Mouse (Mus musculus) neural tube, embryonic 15.5 days (tissue): ENCODE measurements around the gene Nrip1. TPM values are rescaled to one million over a fixed set of nuclear protein-coding genes. Genes with fewer than 3 reads are reported as not detected.

ENCODE experiments used
- ATAC-seq: fragments of 200-750 bp; cut with Nextera tagmentation; 2 replicates; pipeline ENCODE4 v1.8.0; 2017; ENCODE audit warnings: mild to moderate bottlenecking, moderate TSS enrichment, moderate library complexity; ENCODE audit not compliant: low FRiP score
- H3K27ac ChIP-seq: fragments of 300-500 bp; sonication (generic); replicated peaks from 2 replicates; pipeline ENCODE4 v1.5.1; 2015; ENCODE audit warnings: mild to moderate bottlenecking, inconsistent platforms
- H3K27me3 ChIP-seq: fragments of 300-500 bp; sonication (generic); replicated peaks from 2 replicates; pipeline ENCODE4 v1.6.1; 2015; ENCODE audit warnings: inconsistent platforms
- H3K36me3 ChIP-seq: fragments of 300-500 bp; sonication (generic); 2 replicates; pipeline ENCODE4 v1.6.1; 2015; ENCODE audit warnings: inconsistent platforms
- H3K4me1 ChIP-seq: fragments of 300-500 bp; sonication (generic); 2 replicates; pipeline ENCODE4 v1.6.1; 2015; ENCODE audit warnings: inconsistent platforms
- H3K4me2 ChIP-seq: fragments of 300-500 bp; sonication (generic); 2 replicates; pipeline ENCODE4 v1.6.1; 2015; ENCODE audit warnings: inconsistent platforms, mild to moderate bottlenecking, moderate library complexity
- H3K4me3 ChIP-seq: fragments of 300-500 bp; sonication (generic); replicated peaks from 2 replicates; pipeline ENCODE4 v1.5.1; 2015; ENCODE audit warnings: mild to moderate bottlenecking, inconsistent platforms
- H3K9ac ChIP-seq: fragments of 300-500 bp; sonication (generic); replicated peaks from 2 replicates; pipeline ENCODE4 v1.6.1; 2015; ENCODE audit warnings: mild to moderate bottlenecking, inconsistent platforms
- H3K9me3 ChIP-seq: fragments of 300-500 bp; sonication (generic); replicated peaks from 2 replicates; pipeline ENCODE4 v1.6.1; 2016; ENCODE audit warnings: inconsistent platforms
- WGBS: fragments of 180-500 bp; shearing (Covaris S2); methylation state at CpG from one replicate; pipeline ENCODE4 v1.1.7; 2015; ENCODE audit warnings: mixed read lengths; 5-methylcytosine and 5-hydroxymethylcytosine counted together
- polyA plus RNA-seq: library from polyadenylated mRNA; unstranded; fragments of >200 nt; fragmentation: Nextera tagmentation; extraction: Ambion mirVana; gene quantifications from 2 replicates; pipeline ENCODE4 v1.2.1, GENCODE M21; 2015

Nrip1 gene
- polyA plus RNA-seq, 1 experiment from 2014 or later, result 34.4 TPM

GRCm38 (mm10) chr16:76306446-76306845, 67.2 kb downstream of the Nrip1 start:
- 92% methylated on average over 4 of the region's 4 CpGs for WGBS
- H3K9ac ChIP-seq, result no peak overlapping the region
- H3K27me3 ChIP-seq, result no peaks in the 10 kb centered on the region
- peaks cover 4% of the 10 kb centered on the region; the same call in 1 of the 2 replicates for H3K4me1 ChIP-seq
- H3K27ac ChIP-seq, result no peak overlapping the region
- no peak overlapping the region for H3K4me2 ChIP-seq
- no peak for ATAC-seq
- no peak overlapping the region for H3K4me3 ChIP-seq
- H3K36me3 ChIP-seq, result no peaks in the 10 kb centered on the region
- no peaks in the 10 kb centered on the region for H3K9me3 ChIP-seq

DNA sequence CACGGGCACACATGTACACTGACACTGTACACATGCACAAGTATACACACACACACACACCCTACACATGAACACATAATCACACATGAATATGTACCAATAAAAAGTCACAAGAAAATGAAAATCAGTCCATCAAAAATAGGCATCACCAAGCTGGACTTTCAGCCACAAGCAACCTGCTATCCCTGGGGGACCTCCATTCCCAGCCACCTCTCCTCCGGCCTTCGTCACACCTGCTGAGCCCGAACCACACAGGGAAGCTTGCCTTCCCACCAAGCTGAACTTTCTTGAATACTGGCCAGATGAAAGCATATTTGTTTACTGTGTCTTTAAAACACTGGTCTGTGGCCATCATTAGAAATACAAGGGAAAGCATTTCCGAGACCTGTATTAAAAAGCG, 70.2 kb downstream of the Nrip1 start:
- H3K9me3 ChIP-seq, result no peaks in the 10 kb centered on the region
- ATAC-seq, result no peak
- H3K9ac ChIP-seq, result no peak overlapping the region
- H3K36me3 ChIP-seq, result no peaks in the 10 kb centered on the region
- no peak overlapping the region for H3K4me3 ChIP-seq
- H3K4me1 ChIP-seq, result peaks cover 5% of the 10 kb centered on the region; the same call in 1 of the 2 replicates
- H3K27ac ChIP-seq, result no peak overlapping the region
- 89% methylated on average over 6 of the region's 6 CpGs for whole genome bisulfite sequencing
- no peaks in the 10 kb centered on the region for H3K27me3 ChIP-seq
- H3K4me2 ChIP-seq, result no peak overlapping the region

- Histone ChIP-seq H3K27me3 (no peaks in the 10 kb centered on the region), H3K4me2 (no peak overlapping the region), H3K9me3 (no peaks in the 10 kb centered on the region), H3K36me3 (no peaks in the 10 kb centered on the region), H3K4me1 (peaks cover 5% of the 10 kb centered on the region; the same call in 1 of the 2 replicates), H3K4me3 (no peak overlapping the region), H3K9ac (no peak overlapping the region), H3K27ac (no peak overlapping the region)
- 62% methylated on average over 7 of the region's 7 CpGs for WGBS
- ATAC-seq, result no peak
These were observed 71.9 kb downstream of the Nrip1 start for GRCm38 (mm10) chr16:76301728-76302050.

GRCm38 (mm10) chr16:76301037-76301727, 72.4 kb downstream of the Nrip1 start:
- no peak for ATAC-seq
- H3K4me2 ChIP-seq, result no peak overlapping the region
- H3K27me3 ChIP-seq, result no peaks in the 10 kb centered on the region
- H3K9ac ChIP-seq, result no peak overlapping the region
- no peaks in the 10 kb centered on the region for H3K9me3 ChIP-seq
- no peak overlapping the region for H3K4me3 ChIP-seq
- H3K4me1 ChIP-seq, result peaks cover 5% of the 10 kb centered on the region; the same call in 1 of the 2 replicates
- no peak overlapping the region for H3K27ac ChIP-seq
- no peaks in the 10 kb centered on the region for H3K36me3 ChIP-seq
- WGBS, result 53% methylated on average over 8 of the region's 8 CpGs

DNA sequence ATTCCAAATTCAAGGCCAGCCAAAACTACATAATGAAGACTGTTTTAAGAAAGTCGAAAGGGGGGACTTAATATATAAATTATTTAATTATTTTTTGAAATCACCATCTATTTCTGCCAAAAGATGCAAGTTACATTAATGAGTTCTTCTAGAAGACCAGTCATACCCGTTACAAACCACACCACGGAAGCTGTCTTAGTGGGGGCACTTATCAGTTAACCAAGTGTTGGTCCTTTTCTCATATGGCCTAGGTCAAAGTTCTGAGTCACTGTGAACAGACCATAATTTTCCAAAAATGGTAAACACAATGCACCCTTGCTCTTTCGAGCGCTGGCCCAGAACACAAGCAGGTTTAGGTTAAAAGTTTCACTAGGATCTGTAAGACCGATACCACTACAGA, 73.2 kb downstream of the Nrip1 start:
- ATAC-seq, result no peak
- Histone ChIP-seq H3K9me3 (no peaks in the 10 kb centered on the region), H3K4me1 (peaks cover 5% of the 10 kb centered on the region; the same call in 1 of the 2 replicates), H3K9ac (no peak overlapping the region), H3K36me3 (no peaks in the 10 kb centered on the region), H3K27ac (no peak overlapping the region), H3K27me3 (no peaks in the 10 kb centered on the region), H3K4me3 (no peak overlapping the region), H3K4me2 (no peak overlapping the region)
- WGBS, result 95% methylated on average over 6 of the region's 6 CpGs

DNA sequence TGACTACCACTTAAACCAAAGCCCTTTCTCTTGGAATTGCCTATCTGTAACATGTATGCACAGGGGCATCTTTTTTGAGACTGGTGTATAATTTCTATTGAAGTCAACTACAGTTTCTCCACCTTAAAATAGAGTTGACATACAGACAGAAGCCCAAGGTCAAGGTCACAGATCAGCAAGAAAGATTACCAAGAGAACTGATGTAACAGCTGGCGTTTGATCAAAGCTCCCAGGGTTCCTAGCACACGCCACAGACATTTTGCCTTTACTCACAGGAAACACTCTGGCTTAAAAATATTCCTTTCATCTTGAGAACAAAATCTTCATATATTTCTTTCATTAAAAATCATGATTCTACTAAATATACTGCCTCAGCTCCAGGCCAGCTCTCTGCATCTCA, 74.1 kb downstream of the Nrip1 start:
- WGBS, result 46% methylated on average over 2 of the region's 2 CpGs
- H3K4me1 ChIP-seq, result peaks cover 5% of the 10 kb centered on the region; the same call in 1 of the 2 replicates
- H3K9me3 ChIP-seq, result no peaks in the 10 kb centered on the region
- H3K27me3 ChIP-seq, result no peaks in the 10 kb centered on the region
- H3K4me3 ChIP-seq, result no peak overlapping the region
- H3K9ac ChIP-seq, result no peak overlapping the region
- no peak overlapping the region for H3K27ac ChIP-seq
- H3K4me2 ChIP-seq, result no peak overlapping the region
- ATAC-seq, result no peak
- peaks cover 1% of the 10 kb centered on the region; the same call in 1 of the 2 replicates for H3K36me3 ChIP-seq

- ATAC-seq, result no peak
- Histone ChIP-seq H3K27ac (no peak overlapping the region), H3K36me3 (peaks cover 33% of the 10 kb centered on the region), H3K4me2 (no peak overlapping the region), H3K9ac (no peak overlapping the region), H3K27me3 (no peaks in the 10 kb centered on the region), H3K9me3 (no peaks in the 10 kb centered on the region), H3K4me3 (no peak overlapping the region), H3K4me1 (no peaks in the 10 kb centered on the region)
- WGBS, result 65% methylated on average over 14 of the region's 14 CpGs
These were observed 78.3 kb downstream of the Nrip1 start for GRCm38 (mm10) chr16:76295322-76295721.

GRCm38 (mm10) chr16:76294550-76294949, 79.1 kb downstream of the Nrip1 start:
- H3K27me3 ChIP-seq, result no peaks in the 10 kb centered on the region
- no peak overlapping the region for H3K4me2 ChIP-seq
- H3K36me3 ChIP-seq, result peaks cover 33% of the 10 kb centered on the region
- no peak for ATAC-seq
- WGBS, result 88% methylated on average over 15 of the region's 15 CpGs
- no peak overlapping the region for H3K4me3 ChIP-seq
- no peaks in the 10 kb centered on the region for H3K9me3 ChIP-seq
- H3K9ac ChIP-seq, result no peak overlapping the region
- no peak overlapping the region for H3K27ac ChIP-seq
- H3K4me1 ChIP-seq, result no peaks in the 10 kb centered on the region

- H3K4me3 ChIP-seq, result no peak overlapping the region
- H3K4me1 ChIP-seq, result no peaks in the 10 kb centered on the region
- no peaks in the 10 kb centered on the region for H3K9me3 ChIP-seq
- 91% methylated on average over 20 of the region's 20 CpGs for WGBS
- ATAC-seq, result no peak
- H3K27ac ChIP-seq, result no peak overlapping the region
- no peak overlapping the region for H3K4me2 ChIP-seq
- H3K9ac ChIP-seq, result no peak overlapping the region
- no peaks in the 10 kb centered on the region for H3K27me3 ChIP-seq
- peaks cover 33% of the 10 kb centered on the region for H3K36me3 ChIP-seq
These were observed 79.7 kb downstream of the Nrip1 start for GRCm38 (mm10) chr16:76293765-76294463.

GRCm38 (mm10) chr16:76293176-76293575, 80.5 kb downstream of the Nrip1 start:
- H3K4me1 ChIP-seq, result no peaks in the 10 kb centered on the region
- H3K4me3 ChIP-seq, result no peak overlapping the region
- no peaks in the 10 kb centered on the region for H3K27me3 ChIP-seq
- H3K9me3 ChIP-seq, result no peaks in the 10 kb centered on the region
- no peak overlapping the region for H3K9ac ChIP-seq
- WGBS, result 97% methylated on average over 21 of the region's 21 CpGs
- ATAC-seq, result no peak
- H3K36me3 ChIP-seq, result peaks cover 33% of the 10 kb centered on the region
- no peak overlapping the region for H3K27ac ChIP-seq
- H3K4me2 ChIP-seq, result no peak overlapping the region

- ATAC-seq, result no peak
These were observed 81.0 kb downstream of the Nrip1 start for GRCm38 (mm10) chr16:76292656-76293055.

GRCm38 (mm10) chr16:76291366-76291765, 82.3 kb downstream of the Nrip1 start:
- no peak overlapping the region for H3K4me3 ChIP-seq
- peaks cover 33% of the 10 kb centered on the region for H3K36me3 ChIP-seq
- no peak overlapping the region for H3K4me2 ChIP-seq
- WGBS, result 91% methylated on average over 14 of the region's 14 CpGs
- no peak overlapping the region for H3K27ac ChIP-seq
- H3K9me3 ChIP-seq, result no peaks in the 10 kb centered on the region
- no peaks in the 10 kb centered on the region for H3K27me3 ChIP-seq
- ATAC-seq, result no peak
- H3K9ac ChIP-seq, result no peak overlapping the region
- no peaks in the 10 kb centered on the region for H3K4me1 ChIP-seq

More at GRCm38 (mm10) chr16:76292656-76293055, 81.0 kb downstream of the Nrip1 start:
- Histone ChIP-seq H3K36me3 (peaks cover 33% of the 10 kb centered on the region), H3K27me3 (no peaks in the 10 kb centered on the region), H3K4me3 (no peak overlapping the region), H3K4me1 (no peaks in the 10 kb centered on the region), H3K4me2 (no peak overlapping the region), H3K9ac (no peak overlapping the region), H3K27ac (no peak overlapping the region), H3K9me3 (no peaks in the 10 kb centered on the region)
- 89% methylated on average over 15 of the region's 15 CpGs for WGBS
